Mouse (Mus musculus): ENCODE measurements around the gene Il21r. TPM values are rescaled to one million over a fixed set of nuclear protein-coding genes. Genes with fewer than 3 reads are reported as not detected.

Il21r gene
- polyA plus RNA-seq, 1 experiment from 2014 or later, result 0.20 TPM

GRCm38 (mm10) chr7:125670865-125671264, 67.6 kb downstream of the Il21r start:
- no peak overlapping the region for H3K4me3 ChIP-seq (ENCODE audit: low read depth, low read length)
- H3K9ac ChIP-seq (ENCODE audit: low read length), result no peak overlapping the region
- no peak overlapping the region for H3K27ac ChIP-seq (ENCODE audit: low read depth, low read length)
- no peak overlapping the region for H3K4me2 ChIP-seq (ENCODE audit: low read depth, low read length, severe bottlenecking)
- H3K9me3 ChIP-seq (ENCODE audit: control insufficient read depth, low read length), result no peaks in the 10 kb centered on the region
- DNase-seq (ENCODE audit: low spot score), result no peak
- WGBS, result 93% methylated on average over 6 of the region's 6 CpGs
- peaks cover 51% of the 10 kb centered on the region for H3K36me3 ChIP-seq (ENCODE audit: control insufficient read depth, insufficient read depth, low read length)
- no peaks in the 10 kb centered on the region for H3K27me3 ChIP-seq (ENCODE audit: control insufficient read depth, insufficient read depth, low read length)
- no peak for ATAC-seq (replicated peaks; ENCODE audit: low FRiP score)
- no peaks in the 10 kb centered on the region for H3K4me1 ChIP-seq (replicated peaks; ENCODE audit: control insufficient read depth, insufficient read depth, low read length)

GRCm38 (mm10) chr7:125671396-125671795, 68.2 kb downstream of the Il21r start:
- Histone ChIP-seq H3K9me3 (ENCODE audit: control insufficient read depth, low read length) (no peaks in the 10 kb centered on the region), H3K27me3 (ENCODE audit: control insufficient read depth, insufficient read depth, low read length) (no peaks in the 10 kb centered on the region), H3K4me2 (ENCODE audit: low read depth, low read length, severe bottlenecking) (no peak overlapping the region), H3K4me3 (ENCODE audit: low read depth, low read length) (no peak overlapping the region), H3K4me1 (replicated peaks; ENCODE audit: control insufficient read depth, insufficient read depth, low read length) (no peaks in the 10 kb centered on the region), H3K27ac (ENCODE audit: low read depth, low read length) (no peak overlapping the region), H3K36me3 (ENCODE audit: control insufficient read depth, insufficient read depth, low read length) (peaks cover 56% of the 10 kb centered on the region), H3K9ac (ENCODE audit: low read length) (no peak overlapping the region)
- DNase-seq (ENCODE audit: low spot score) (no peak), ATAC-seq (replicated peaks; ENCODE audit: low FRiP score) (no peak)
- 90% methylated on average over 8 of the region's 8 CpGs for WGBS

- H3K9ac ChIP-seq (ENCODE audit: low read length), result no peak overlapping the region
- ATAC-seq (replicated peaks; ENCODE audit: low FRiP score) (no peak), DNase-seq (ENCODE audit: low spot score) (peak; percentile 65)
- H3K27ac ChIP-seq (ENCODE audit: low read depth, low read length), result no peak overlapping the region
- H3K4me3 ChIP-seq (ENCODE audit: low read depth, low read length), result no peak overlapping the region
- WGBS, result 91% methylated on average over 2 of the region's 2 CpGs
- H3K36me3 ChIP-seq (ENCODE audit: control insufficient read depth, insufficient read depth, low read length), result peaks cover 56% of the 10 kb centered on the region
- no peaks in the 10 kb centered on the region for H3K4me1 ChIP-seq (replicated peaks; ENCODE audit: control insufficient read depth, insufficient read depth, low read length)
- H3K9me3 ChIP-seq (ENCODE audit: control insufficient read depth, low read length), result no peaks in the 10 kb centered on the region
- no peak overlapping the region for H3K4me2 ChIP-seq (ENCODE audit: low read depth, low read length, severe bottlenecking)
- H3K27me3 ChIP-seq (ENCODE audit: control insufficient read depth, insufficient read depth, low read length), result no peaks in the 10 kb centered on the region
Observed at GRCm38 (mm10) chr7:125674916-125675315, 71.7 kb downstream of the Il21r start.

- Histone ChIP-seq H3K4me1 (replicated peaks; ENCODE audit: control insufficient read depth, insufficient read depth, low read length) (no peaks in the 10 kb centered on the region), H3K27ac (ENCODE audit: low read depth, low read length) (no peak overlapping the region), H3K4me2 (ENCODE audit: low read depth, low read length, severe bottlenecking) (no peak overlapping the region), H3K9ac (ENCODE audit: low read length) (no peak overlapping the region), H3K4me3 (ENCODE audit: low read depth, low read length) (no peak overlapping the region), H3K9me3 (ENCODE audit: control insufficient read depth, low read length) (no peaks in the 10 kb centered on the region), H3K27me3 (ENCODE audit: control insufficient read depth, insufficient read depth, low read length) (no peaks in the 10 kb centered on the region), H3K36me3 (ENCODE audit: control insufficient read depth, insufficient read depth, low read length) (peaks cover 45% of the 10 kb centered on the region)
- WGBS, result 84% methylated on average over 8 of the region's 8 CpGs
- DNase-seq (ENCODE audit: low spot score), result no peak
- no peak for ATAC-seq (replicated peaks; ENCODE audit: low FRiP score)
Observed at GRCm38 (mm10) chr7:125678756-125679155, 75.5 kb downstream of the Il21r start.

- Histone ChIP-seq H3K4me2 (ENCODE audit: low read depth, low read length, severe bottlenecking) (no peak overlapping the region), H3K4me3 (ENCODE audit: low read depth, low read length) (no peak overlapping the region), H3K27me3 (ENCODE audit: control insufficient read depth, insufficient read depth, low read length) (no peaks in the 10 kb centered on the region), H3K36me3 (ENCODE audit: control insufficient read depth, insufficient read depth, low read length) (peaks cover 37% of the 10 kb centered on the region), H3K9ac (ENCODE audit: low read length) (no peak overlapping the region), H3K27ac (ENCODE audit: low read depth, low read length) (no peak overlapping the region), H3K4me1 (replicated peaks; ENCODE audit: control insufficient read depth, insufficient read depth, low read length) (no peaks in the 10 kb centered on the region), H3K9me3 (ENCODE audit: control insufficient read depth, low read length) (no peaks in the 10 kb centered on the region)
- ATAC-seq (replicated peaks; ENCODE audit: low FRiP score) (no peak), DNase-seq (ENCODE audit: low spot score) (no peak)
- 76% methylated on average over 9 of the region's 9 CpGs for WGBS
Observed at GRCm38 (mm10) chr7:125679936-125680335, 76.7 kb downstream of the Il21r start.

Other genes with a start within 250 kb of the Il21r start
- 11.4 and 12.9 TPM in 2 replicates for gene Kdm8, start 158.8 kb upstream of the Il21r start, polyA plus RNA-seq (2014; fragmentation: Nextera tagmentation; extraction: Ambion mirVana)
- gene Nsmce1, start 111.8 kb upstream of the Il21r start, polyA plus RNA-seq (2014; fragmentation: Nextera tagmentation; extraction: Ambion mirVana), result 115 and 116 TPM in 2 replicates
- 2.9 and 4.1 TPM in 2 replicates for gene Il4ra, start 51.3 kb upstream of the Il21r start, polyA plus RNA-seq (2014; fragmentation: Nextera tagmentation; extraction: Ambion mirVana)
- gene Gtf3c1, start 104.4 kb downstream of the Il21r start, polyA plus RNA-seq (2014; fragmentation: Nextera tagmentation; extraction: Ambion mirVana), result 47.2 and 49.4 TPM in 2 replicates
- 11.2 and 12.1 TPM in 2 replicates for gene D430042O09Rik, start 104.5 kb downstream of the Il21r start, polyA plus RNA-seq (2014; fragmentation: Nextera tagmentation; extraction: Ambion mirVana)